Mouse (Mus musculus) macrophage (primary cell): ENCODE results near the gene Tmem184a. TPM values are rescaled to one million over a fixed set of nuclear protein-coding genes. Genes with fewer than 3 reads are reported as not detected.

ENCODE experiments used
- H3K27ac ChIP-seq: fragments of 350-480 bp; formaldehyde crosslinking; 2 replicates; pipeline ENCODE4 v1.9.0; 2021
- H3K36me3 ChIP-seq: fragments of 350-480 bp; formaldehyde crosslinking; 2 replicates; pipeline ENCODE4 v1.9.0; 2021; ENCODE audit errors: inconsistent target
- H3K4me3 ChIP-seq: fragments of 350-480 bp; formaldehyde crosslinking; 2 replicates; pipeline ENCODE4 v1.9.0; 2021; ENCODE audit errors: inconsistent target
- H3K79me2 ChIP-seq: fragments of 350-480 bp; formaldehyde crosslinking; 2 replicates; pipeline ENCODE4 v1.9.0; 2021; ENCODE audit errors: inconsistent target
- WGBS: methylation state at CpG from one replicate; pipeline ENCODE4 v1.1.7; 2026; ENCODE audit warnings: inconsistent platforms; ENCODE audit not compliant: missing documents; 5-methylcytosine and 5-hydroxymethylcytosine counted together
- polyA plus RNA-seq: library from polyadenylated mRNA; stranded (reverse); fragments of 250-400 nt; gene quantifications from 3 replicates; pipeline ENCODE4 v1.2.4, GENCODE M21; 2018; ENCODE audit warnings: inconsistent platforms

Gene Tmem184a
- polyA plus RNA-seq, 1 experiment from 2014 or later, result not detected

GRCm38 (mm10) chr5:139803601-139804102 lies 16.1 kb downstream of the Tmem184a start:
- Histone ChIP-seq H3K79me2 (peaks cover 16% of the 10 kb centered on the region), H3K4me3 (no peak overlapping the region), H3K36me3 (peaks cover 21% of the 10 kb centered on the region), H3K27ac (no peak overlapping the region)
- WGBS, result 25% methylated on average over 12 of the region's 12 CpGs

GRCm38 (mm10) chr5:139803165-139803564 lies 16.6 kb downstream of the Tmem184a start:
- peaks cover 21% of the 10 kb centered on the region for H3K79me2 ChIP-seq
- 87% methylated on average over 8 of the region's 8 CpGs for WGBS
- H3K4me3 ChIP-seq, result no peak overlapping the region
- H3K36me3 ChIP-seq, result peaks cover 22% of the 10 kb centered on the region
- H3K27ac ChIP-seq, result no peak overlapping the region

GRCm38 (mm10) chr5:139801880-139802279 lies 17.8 kb downstream of the Tmem184a start:
- peaks cover 33% of the 10 kb centered on the region for H3K36me3 ChIP-seq

GRCm38 (mm10) chr5:139801231-139801630 lies 18.5 kb downstream of the Tmem184a start:
- Histone ChIP-seq H3K36me3 (peaks cover 36% of the 10 kb centered on the region), H3K4me3 (no peak overlapping the region), H3K27ac (no peak overlapping the region), H3K79me2 (peaks cover 41% of the 10 kb centered on the region)
- 97% methylated on average over 8 of the region's 8 CpGs for WGBS

More at GRCm38 (mm10) chr5:139801880-139802279, 17.8 kb downstream of the Tmem184a start:
- peaks cover 34% of the 10 kb centered on the region for H3K79me2 ChIP-seq
- WGBS, result 97% methylated on average over 10 of the region's 10 CpGs
- H3K4me3 ChIP-seq, result no peak overlapping the region
- no peak overlapping the region for H3K27ac ChIP-seq

GRCm38 (mm10) chr5:139799801-139800590 lies 19.7 kb downstream of the Tmem184a start:
- H3K27ac ChIP-seq, result no peak overlapping the region
- 97% methylated on average over 31 of the region's 33 CpGs for WGBS
- H3K79me2 ChIP-seq, result peaks cover 53% of the 10 kb centered on the region
- H3K4me3 ChIP-seq, result no peak overlapping the region
- H3K36me3 ChIP-seq, result peaks cover 36% of the 10 kb centered on the region

- WGBS, result 97% methylated on average over 6 of the region's 9 CpGs
- no peak overlapping the region for H3K27ac ChIP-seq
- peaks cover 36% of the 10 kb centered on the region for H3K36me3 ChIP-seq
- H3K4me3 ChIP-seq, result no peak overlapping the region
- peaks cover 62% of the 10 kb centered on the region for H3K79me2 ChIP-seq
These were observed 20.7 kb downstream of the Tmem184a start for GRCm38 (mm10) chr5:139799041-139799440.

GRCm38 (mm10) chr5:139798168-139798900 lies 21.4 kb downstream of the Tmem184a start:
- H3K36me3 ChIP-seq, result peaks cover 36% of the 10 kb centered on the region
- H3K79me2 ChIP-seq, result peaks cover 69% of the 10 kb centered on the region
- no peak overlapping the region for H3K4me3 ChIP-seq
- 93% methylated on average over 11 of the region's 12 CpGs for WGBS
- no peak overlapping the region for H3K27ac ChIP-seq

- H3K27ac ChIP-seq, result no peak overlapping the region
- peaks cover 36% of the 10 kb centered on the region for H3K36me3 ChIP-seq
- WGBS, result 89% methylated on average over 11 of the region's 11 CpGs
- H3K4me3 ChIP-seq, result no peak overlapping the region
- H3K79me2 ChIP-seq, result peaks cover 77% of the 10 kb centered on the region
These were observed 22.1 kb downstream of the Tmem184a start for GRCm38 (mm10) chr5:139797473-139798167.

- H3K27ac ChIP-seq, result no peak overlapping the region
- H3K4me3 ChIP-seq, result no peak overlapping the region
- WGBS, result 55% methylated on average over 13 of the region's 13 CpGs
- peaks cover 36% of the 10 kb centered on the region for H3K36me3 ChIP-seq
- H3K79me2 ChIP-seq, result peaks cover 84% of the 10 kb centered on the region
These were observed 22.8 kb downstream of the Tmem184a start for GRCm38 (mm10) chr5:139796900-139797299.

- Histone ChIP-seq H3K27ac (no peak overlapping the region), H3K4me3 (no peak overlapping the region), H3K36me3 (peaks cover 32% of the 10 kb centered on the region), H3K79me2 (peaks cover 86% of the 10 kb centered on the region)
- 85% methylated on average over 9 of the region's 9 CpGs for WGBS
These were observed 23.6 kb downstream of the Tmem184a start for GRCm38 (mm10) chr5:139796001-139796620.

GRCm38 (mm10) chr5:139794938-139795337 lies 24.8 kb downstream of the Tmem184a start:
- no peak overlapping the region for H3K27ac ChIP-seq
- peaks cover 82% of the 10 kb centered on the region for H3K79me2 ChIP-seq
- H3K36me3 ChIP-seq, result peaks cover 20% of the 10 kb centered on the region
- no peak overlapping the region for H3K4me3 ChIP-seq
- 4% methylated on average over 10 of the region's 10 CpGs for WGBS

GRCm38 (mm10) chr5:139794137-139794536 lies 25.6 kb downstream of the Tmem184a start:
- whole genome bisulfite sequencing, result 77% methylated on average over 5 of the region's 5 CpGs
- Histone ChIP-seq H3K79me2 (peaks cover 75% of the 10 kb centered on the region), H3K4me3 (peak overlapping the region; percentile 83; the same call in 1 of the 2 replicates), H3K27ac (peak overlapping the region; percentile 72), H3K36me3 (peaks cover 15% of the 10 kb centered on the region; the same call in 1 of the 2 replicates)

- Histone ChIP-seq H3K36me3 (peaks cover 15% of the 10 kb centered on the region; the same call in 1 of the 2 replicates), H3K79me2 (peaks cover 69% of the 10 kb centered on the region), H3K27ac (peak overlapping the region; percentile 72), H3K4me3 (peak overlapping the region; percentile 83)
- WGBS, result 7% methylated on average over 11 of the region's 11 CpGs
These were observed 26.2 kb downstream of the Tmem184a start for GRCm38 (mm10) chr5:139793338-139794089.
